Mouse (Mus musculus) ovary, postnatal 14 days (tissue): Measurements from ENCODE around the gene Oaz3.

Experiments
- DNase-seq: peaks from one replicate; pipeline ENCODE4 v3.0.0; 2022; ENCODE audit warnings: low spot score

Gene Oaz3

GRCm38 (mm10) chr3:94443597-94443964 is at the start of gene Oaz3:
Gene Oaz3 (minus strand): TSS chr3:94443915.
- no peak for DNase-seq

- no peak for DNase-seq
Observed at GRCm38 (mm10) chr3:94487581-94487980, 43.9 kb upstream of the Oaz3 start.

DNA sequence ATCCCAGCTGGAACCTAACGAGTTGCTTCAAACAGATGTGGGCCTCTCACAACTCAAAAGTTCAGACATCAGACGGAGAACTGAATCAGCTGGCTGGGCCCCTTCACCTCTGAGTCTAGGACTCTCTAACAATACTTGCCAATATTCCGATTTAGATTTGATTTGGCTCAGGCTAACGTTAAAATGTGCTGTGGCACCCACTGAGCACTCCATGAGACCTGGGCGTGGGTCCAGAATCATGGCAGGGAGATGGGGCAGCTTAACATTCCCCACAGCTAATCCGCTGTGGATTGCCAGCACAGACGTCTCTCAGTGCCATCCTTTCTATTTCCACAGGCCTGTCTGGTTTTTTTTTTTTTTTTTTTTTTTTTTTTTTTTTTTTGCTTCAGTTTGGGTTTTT is 42.2 kb upstream of the Oaz3 start:
- DNase-seq = no peak

DNA sequence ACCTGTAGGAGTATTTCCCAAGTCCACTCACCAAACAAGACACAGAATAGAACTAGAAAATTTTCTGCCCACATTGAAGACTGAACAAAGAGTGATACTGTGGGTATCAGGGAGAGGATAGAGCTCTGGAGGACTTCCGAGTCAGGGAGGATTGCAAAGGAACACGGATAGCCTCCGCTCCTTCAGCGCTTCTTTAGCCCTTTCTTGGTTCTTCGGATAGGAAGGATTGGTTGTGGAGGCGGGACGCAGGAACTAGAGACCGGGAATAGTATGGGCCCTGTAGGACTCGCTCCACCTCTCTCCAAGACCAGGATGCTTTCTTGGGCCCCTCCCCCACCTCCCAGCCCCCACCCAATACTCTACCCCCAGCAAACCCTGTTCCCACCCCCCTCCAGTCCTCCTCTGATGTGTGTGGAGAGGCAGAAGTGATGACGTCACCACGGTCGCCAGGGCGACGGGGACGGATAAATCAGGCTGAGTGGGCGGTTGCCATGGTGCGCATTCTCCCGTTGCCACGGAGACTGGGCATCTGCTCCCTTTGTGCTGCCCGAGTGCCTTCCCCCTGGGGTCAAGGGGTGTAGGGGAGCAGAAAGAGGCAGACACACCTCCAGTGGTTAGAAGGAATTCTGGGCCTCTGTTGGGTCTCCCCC is 40.2 kb upstream of the Oaz3 start:
- no peak for DNase-seq

DNA sequence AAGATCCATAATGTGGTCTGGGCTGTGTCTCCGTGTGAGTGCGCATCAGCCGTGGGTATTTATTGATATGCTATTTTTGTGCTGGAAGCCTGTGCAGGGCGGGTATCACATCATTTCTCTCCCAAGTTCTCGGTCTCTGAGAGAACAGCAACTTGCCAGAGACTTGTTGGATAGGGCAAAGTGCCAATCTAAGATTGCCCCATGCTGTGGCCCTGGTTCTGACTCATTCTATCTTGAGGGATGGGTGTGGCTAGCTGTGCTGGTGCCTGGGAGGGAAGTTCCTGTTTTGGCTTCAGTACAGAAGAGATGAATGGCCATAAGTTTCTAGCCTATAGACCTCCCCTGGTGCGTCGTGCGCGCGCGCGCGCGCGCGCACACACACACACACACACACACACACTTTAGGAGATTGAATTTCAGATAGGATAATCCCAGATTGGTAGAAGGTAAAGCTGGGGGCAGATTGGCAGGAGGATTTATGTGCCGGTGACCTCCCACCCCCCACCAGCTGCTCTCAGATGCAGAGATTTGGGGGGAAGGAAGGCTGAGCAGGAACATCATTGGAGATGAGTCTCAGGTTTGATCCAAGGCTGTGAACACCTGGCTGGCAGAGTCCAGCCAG is 39.2 kb upstream of the Oaz3 start:
- no peak for DNase-seq

- no peak for DNase-seq
Observed at GRCm38 (mm10) chr3:94481429-94481828, 37.7 kb upstream of the Oaz3 start.

DNA sequence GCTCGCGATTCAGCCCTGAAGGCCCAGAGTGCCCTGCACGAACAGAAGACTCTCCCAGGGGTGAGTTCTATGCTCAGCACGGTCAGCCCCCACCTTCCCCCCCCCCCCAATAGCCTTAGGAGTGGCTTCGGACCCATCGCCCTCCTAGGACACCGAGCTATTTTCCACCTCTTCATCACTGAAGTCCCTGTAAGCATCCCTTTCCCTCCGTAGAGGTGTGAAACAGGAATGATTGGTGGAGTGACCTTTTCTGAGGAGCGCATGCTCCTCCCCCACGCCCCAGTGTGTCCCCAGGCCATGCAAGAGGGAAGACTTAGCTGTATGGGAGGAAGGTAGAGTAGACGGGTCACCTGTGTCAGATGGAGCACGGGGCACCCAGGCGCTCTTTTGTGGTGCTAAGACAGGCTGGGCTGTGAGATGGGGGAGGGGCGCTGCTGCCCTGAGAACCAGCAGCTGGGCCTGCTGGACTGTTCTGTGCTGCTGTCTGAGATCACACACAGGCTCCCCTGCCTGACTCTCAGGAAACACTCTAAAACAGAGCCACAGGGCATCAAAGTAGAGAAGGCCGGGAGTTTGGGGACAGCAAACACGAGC is 36.7 kb upstream of the Oaz3 start, which contains the start of gene Riiad1:
Riiad1 (minus strand) TSS at position 51 of the 594 bp plus-strand sequence.
- no peak for DNase-seq

DNA sequence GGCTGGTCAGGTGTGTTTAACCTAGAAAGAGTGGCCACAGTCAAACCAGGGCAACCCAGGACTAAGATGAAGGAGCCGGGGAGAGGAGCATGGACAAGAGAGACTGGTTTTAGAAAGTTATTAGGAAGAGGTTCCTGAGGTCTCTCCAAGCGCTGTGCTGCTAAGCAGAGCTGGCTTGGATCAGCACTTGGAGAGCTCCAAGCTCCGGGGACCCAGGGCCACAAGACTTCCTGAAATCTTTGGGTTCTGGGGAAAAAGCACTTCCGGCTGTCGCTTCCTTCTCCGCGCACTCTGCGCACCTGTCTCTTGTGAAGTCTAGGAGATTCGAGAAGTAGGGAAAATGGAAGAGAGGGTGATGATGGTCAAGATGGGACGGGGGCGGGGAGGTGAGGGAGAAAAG is 35.8 kb upstream of the Oaz3 start:
- no peak for DNase-seq

DNA sequence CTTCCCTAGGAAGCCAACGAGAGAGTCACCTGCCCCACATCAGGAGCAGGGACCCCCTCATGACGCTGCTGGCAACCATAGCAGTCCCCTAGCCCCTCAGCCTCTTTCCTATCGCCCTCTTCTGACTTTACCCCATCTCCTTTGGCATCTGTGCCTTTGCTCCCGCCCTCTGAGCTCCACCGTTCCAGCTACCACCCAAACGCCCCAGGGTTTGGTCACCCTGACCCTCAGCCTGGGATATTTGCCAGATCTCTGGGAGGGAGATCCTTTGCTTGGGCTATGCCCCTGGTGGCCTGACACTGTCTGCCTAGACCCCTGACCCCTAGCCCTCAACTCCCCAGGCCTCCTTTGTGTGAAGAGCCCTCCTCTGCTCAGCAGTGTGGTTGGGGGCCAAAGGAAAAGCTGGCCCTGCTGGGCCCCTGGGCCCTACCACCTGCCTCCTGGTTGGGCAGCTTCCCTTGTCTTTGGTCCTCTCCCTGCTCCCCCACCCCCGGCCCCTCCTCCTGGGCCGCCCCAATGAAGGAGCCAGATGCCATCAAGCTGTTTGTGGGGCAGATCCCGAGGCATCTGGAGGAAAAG is 35.0 kb upstream of the Oaz3 start:
- DNase-seq = no peak

DNA sequence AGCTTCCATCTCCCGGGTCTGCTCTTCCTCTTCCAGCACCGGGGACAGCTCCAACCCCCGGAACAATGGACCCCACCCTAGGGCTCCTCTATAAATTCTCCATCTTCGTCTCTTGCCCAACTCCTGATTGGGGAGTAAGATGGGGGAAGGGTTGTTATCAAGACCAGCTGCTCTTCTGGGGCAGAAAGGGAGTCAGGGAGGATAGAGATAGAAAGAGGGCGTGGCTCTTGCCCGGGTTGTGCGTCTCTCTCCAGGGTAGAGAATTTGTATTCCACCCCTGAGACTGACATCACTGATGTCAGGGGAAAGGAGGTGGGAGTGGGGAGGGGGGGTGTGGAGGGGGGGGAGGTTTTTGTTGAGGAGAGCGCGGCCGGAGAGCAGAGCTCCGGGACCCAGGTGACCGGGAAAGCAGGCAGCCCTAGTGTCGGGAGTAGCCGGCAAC is 34.3 kb upstream of the Oaz3 start, which contains the start of gene Celf3:
Celf3 (plus strand) TSS at position 315 of the 442 bp plus-strand sequence.
- no peak for DNase-seq

DNA sequence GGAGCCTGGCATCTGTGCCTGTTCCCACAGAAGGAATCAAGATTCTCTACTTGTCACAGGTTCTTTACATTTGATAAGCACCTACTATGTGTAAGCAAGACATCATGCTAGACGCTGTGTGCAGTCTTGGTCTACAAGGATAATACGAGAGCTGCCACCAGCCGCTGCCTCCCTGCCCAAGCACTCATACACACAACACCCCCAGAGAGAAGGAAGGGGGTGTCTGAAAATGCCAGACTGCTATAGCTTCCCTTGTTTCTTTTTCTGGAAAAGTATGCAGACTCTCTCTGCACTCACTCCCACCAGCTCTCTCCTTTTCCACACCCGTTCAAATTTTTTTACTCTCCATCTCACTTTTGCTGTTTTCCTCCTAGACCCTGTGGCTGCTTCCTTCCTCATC is 33.7 kb upstream of the Oaz3 start:
- no peak for DNase-seq

DNA sequence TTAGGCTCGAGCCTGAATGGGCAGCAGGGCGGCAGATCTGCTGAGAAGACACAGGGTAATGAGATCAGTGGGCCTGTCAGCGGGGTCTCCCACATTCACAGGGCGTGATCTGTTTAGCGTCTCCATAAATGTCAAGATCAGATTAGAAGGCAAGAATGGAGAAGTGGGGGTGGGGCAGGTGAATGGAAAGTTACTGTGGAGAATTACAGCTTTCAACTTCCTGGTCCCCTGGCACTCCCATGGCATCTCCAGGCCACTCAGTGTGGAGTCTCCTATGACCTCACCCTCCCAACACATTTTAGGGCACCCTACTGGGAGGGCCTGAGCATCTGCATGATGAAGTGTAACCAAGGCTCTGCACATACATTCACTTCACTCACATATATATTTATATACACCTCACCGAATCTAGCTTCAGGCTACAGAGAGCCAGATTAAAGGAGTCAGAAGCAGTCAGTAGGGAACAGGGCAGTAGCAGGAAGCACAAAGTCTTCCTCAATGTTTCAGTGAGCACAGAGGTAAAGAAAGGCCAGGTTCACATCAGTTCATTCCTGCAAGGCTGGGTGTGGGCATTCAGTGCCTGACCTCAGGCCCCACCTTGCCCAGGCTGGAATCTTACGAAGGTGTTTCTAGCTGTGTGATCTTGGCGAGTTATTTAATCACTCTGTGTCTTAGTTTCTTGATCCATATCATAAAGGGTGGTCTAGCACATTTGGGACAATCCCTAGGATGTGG is 32.8 kb upstream of the Oaz3 start:
- DNase-seq = no peak

DNA sequence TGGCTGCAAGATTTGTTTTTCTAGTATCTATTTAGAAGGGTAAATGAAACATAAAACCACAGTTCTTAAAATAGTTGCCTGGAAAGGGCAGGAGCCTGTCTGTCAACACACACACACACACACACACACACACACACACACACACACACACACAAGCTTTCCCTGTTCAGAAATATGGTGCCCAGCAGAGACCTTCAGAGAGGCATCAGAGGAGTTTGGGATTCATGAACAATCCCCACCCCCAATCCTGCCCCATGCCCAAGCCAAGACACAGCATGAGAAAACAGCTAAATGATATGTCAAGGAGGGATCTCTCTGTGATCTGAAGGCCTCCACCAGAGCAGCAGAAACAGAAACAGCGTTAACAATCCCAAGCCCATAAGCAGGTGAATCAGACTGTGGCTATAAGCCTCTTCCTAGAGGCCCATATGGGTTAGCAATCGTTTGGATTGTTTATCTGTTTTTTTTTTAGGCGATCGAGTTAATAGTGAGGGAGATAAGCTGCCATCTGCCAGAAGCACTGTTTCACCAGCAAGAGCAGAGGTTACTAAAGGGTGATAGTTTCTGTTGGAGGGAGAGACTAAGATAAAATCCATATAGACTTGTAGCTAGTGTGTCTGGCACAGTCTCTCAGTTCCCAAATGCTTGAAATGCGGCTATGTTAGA is 30.0 kb upstream of the Oaz3 start:
- no peak for DNase-seq

- DNase-seq = no peak
Observed at GRCm38 (mm10) chr3:94473115-94473505, 29.4 kb upstream of the Oaz3 start.

- no peak for DNase-seq
Observed at GRCm38 (mm10) chr3:94472447-94473114, 28.9 kb upstream of the Oaz3 start.

DNA sequence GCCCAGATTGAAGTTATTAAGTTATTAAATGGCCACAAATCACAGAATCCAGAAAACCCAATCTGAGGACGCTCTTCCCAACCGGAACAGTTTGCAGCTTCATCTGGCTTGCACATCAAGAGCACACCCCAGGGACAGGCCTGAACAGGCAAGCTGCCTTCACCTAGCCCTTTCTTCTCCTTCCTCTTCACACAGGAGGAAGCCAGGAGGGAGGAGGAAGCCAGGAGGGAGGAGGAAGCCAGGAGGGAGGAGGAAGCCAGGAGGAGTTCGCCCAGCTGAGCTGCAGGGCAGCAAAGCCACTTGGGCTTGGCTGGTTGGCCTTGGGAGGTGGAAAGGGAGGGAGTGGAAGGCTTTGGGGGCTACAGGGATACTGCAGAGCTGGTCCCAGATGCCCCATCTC is 25.2 kb upstream of the Oaz3 start:
- DNase-seq = no peak

GRCm38 (mm10) chr3:94465632-94466430 is 22.1 kb upstream of the Oaz3 start:
- no peak for DNase-seq

- DNase-seq = no peak
Observed at GRCm38 (mm10) chr3:94463926-94464578, 20.3 kb upstream of the Oaz3 start.

DNA sequence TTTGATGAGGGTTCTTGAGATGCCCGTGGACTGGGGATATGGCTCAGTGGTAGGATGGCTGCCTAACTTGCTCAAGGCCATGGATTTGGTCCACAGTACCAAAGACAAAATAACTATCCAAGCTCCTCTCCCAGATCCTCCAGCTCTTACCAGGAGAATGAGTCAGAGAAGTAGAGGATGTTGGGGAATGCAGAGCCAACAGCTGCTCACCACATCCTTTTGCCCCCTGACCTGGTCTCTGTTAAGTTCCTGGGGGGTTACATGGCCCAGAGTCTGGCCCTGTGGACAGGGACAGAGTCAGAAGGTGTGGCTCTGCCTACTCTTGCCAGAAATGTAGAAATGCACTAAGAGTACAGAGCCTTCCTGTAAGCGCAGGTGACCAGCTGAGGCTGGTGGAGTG is 16.1 kb upstream of the Oaz3 start:
- DNase-seq = no peak

DNA sequence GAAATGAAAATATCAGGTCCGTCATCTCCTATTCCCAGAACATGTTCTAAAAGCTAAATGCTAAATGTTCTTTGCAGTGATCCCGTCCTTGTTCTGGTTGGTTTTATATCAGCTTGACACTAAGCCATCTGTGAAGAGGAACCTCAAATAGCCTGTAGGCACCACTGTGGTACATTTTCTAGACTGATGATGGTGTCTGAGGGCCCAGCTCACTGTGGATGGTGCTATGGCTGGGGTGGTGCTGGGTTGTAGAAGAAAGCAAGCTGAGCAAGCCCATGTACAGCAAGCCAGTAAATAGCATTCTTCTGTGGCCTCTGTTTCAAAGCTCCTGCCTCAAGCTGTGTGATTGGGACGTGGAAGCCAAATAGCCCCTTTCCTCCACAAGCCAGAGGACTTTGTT is 13.3 kb upstream of the Oaz3 start:
- no peak for DNase-seq
